Mouse (Mus musculus): ENCODE measurements around the gene Parm1. TPM values are rescaled to one million over a fixed set of nuclear protein-coding genes. Genes with fewer than 3 reads are reported as not detected.

Parm1 gene
- polyA plus RNA-seq (2014; fragmentation: Nextera tagmentation; extraction: Ambion mirVana): 9.6 and 9.9 TPM in 2 replicates

DNA sequence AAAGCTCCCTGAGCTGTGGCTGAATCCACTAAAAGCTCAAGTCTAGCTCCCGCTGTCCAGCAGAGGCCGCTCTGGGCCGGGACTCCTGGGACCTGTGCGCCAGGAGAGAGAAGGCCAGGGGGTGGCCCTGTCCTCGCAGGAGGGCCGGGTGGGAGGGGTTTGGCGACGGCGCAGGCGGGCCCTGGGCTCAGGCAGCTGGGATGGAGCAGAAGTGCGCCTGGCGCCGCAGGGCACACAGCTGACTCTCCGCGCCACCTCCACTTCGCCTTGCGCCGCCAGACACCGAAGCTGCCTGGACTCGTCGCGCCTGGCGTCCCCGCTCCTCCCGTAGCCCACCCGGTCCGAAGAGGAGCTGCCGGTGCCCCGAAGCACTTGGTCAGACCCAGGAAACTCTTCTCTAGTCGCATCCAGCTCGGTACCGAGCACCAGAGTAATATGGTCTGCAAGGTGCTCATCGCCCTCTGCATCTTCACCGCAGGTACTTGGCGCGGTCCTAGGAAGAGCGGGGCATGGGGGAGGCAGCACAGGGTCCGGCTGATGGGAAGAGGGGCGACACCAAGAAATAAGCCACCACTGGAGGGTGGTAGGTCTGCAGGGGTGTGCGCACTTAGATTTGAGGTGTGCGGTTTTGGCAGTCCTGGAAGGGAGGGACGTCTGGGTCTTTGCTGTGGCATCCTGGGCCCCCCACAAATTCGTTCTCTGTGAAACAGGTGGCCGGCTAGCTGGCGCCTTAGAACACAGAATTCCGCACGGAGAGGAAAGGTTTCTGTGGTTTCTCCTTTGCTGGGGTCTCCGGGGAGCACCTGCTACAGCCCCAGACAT is at the start of gene Parm1:
Gene Parm1, plus strand, starts transcription at position 136 of the 822 bp plus-strand sequence.
- Histone ChIP-seq H3K4me3 (ENCODE audit: low read depth, low read length) (peak within 1 kb of the TSS; percentile 60), H3K4me1 (replicated peaks; ENCODE audit: control insufficient read depth, insufficient read depth, low read length) (peaks cover 11% of the 10 kb centered on the region), H3K36me3 (ENCODE audit: control insufficient read depth, insufficient read depth, low read length) (no peaks in the 10 kb centered on the region), H3K4me2 (peak within 1 kb of the TSS; percentile 97), H3K9me3 (ENCODE audit: control insufficient read depth, low read length) (no peaks in the 10 kb centered on the region), H3K27ac (ENCODE audit: low read depth, low read length) (no peak within 1 kb of the TSS), H3K27me3 (replicated peaks; ENCODE audit: control insufficient read depth, insufficient read depth, low read length) (no peaks in the 10 kb centered on the region), H3K9ac (ENCODE audit: low read depth, low read length) (peak within 1 kb of the TSS; percentile 40; the same call in 1 of the 2 replicates)
- DNase-seq (ENCODE audit: low spot score) (peak; percentile 85), ATAC-seq (replicated peaks; ENCODE audit: low FRiP score) (peak; percentile 98)
- 2% methylated on average over 48 of the region's 48 CpGs for WGBS

DNA sequence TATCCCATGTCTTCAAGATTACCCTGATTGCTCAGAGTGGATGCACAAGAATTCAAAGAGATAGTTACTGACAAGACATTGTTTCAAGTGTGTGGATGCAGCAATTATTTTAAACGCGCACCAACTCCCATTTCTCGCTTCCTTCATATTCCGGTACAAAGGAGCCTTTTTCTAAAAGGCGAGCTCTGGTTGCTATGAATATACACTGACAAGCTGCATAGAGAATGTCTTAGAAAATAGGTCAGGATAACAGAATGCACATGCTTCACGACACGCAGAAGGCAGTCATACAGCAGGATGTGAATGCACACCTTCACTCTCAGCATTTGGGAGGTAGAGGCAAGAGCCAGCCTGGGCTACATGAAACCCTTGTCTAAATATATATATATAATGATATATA is 42.2 kb upstream of the Parm1 start:
- ATAC-seq (replicated peaks; ENCODE audit: low FRiP score) (no peak), DNase-seq (ENCODE audit: low spot score) (no peak)
- Histone ChIP-seq H3K4me3 (ENCODE audit: low read depth, low read length) (no peak overlapping the region), H3K36me3 (ENCODE audit: control insufficient read depth, insufficient read depth, low read length) (no peaks in the 10 kb centered on the region), H3K9ac (ENCODE audit: low read depth, low read length) (no peak overlapping the region), H3K27me3 (replicated peaks; ENCODE audit: control insufficient read depth, insufficient read depth, low read length) (no peaks in the 10 kb centered on the region), H3K4me2 (no peak overlapping the region), H3K27ac (ENCODE audit: low read depth, low read length) (no peak overlapping the region), H3K9me3 (ENCODE audit: control insufficient read depth, low read length) (no peaks in the 10 kb centered on the region), H3K4me1 (replicated peaks; ENCODE audit: control insufficient read depth, insufficient read depth, low read length) (no peaks in the 10 kb centered on the region)
- 91% methylated on average over 7 of the region's 7 CpGs for WGBS

DNA sequence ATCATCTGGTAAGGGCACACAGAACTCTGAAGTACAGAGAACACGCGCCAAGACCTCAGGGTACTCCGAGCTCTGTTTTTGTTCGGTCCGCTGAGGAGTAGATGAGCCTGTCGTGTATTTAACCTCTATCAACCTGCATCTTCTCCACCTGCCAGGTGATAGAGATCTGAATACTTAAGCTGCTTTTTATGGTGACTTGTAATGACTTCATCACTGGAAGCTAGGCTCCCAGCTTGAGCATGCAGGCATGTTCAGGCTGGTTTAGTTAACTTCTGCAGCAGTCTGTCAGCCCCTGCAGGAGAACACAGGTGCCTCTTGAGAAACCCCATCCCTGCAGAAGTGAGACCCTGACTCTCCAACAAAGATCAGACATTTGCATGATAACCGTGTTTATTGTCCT is 40.6 kb upstream of the Parm1 start:
- DNase-seq (ENCODE audit: low spot score) (no peak), ATAC-seq (replicated peaks; ENCODE audit: low FRiP score) (no peak)
- Histone ChIP-seq H3K4me1 (replicated peaks; ENCODE audit: control insufficient read depth, insufficient read depth, low read length) (no peaks in the 10 kb centered on the region), H3K9me3 (ENCODE audit: control insufficient read depth, low read length) (no peaks in the 10 kb centered on the region), H3K9ac (ENCODE audit: low read depth, low read length) (no peak overlapping the region), H3K36me3 (ENCODE audit: control insufficient read depth, insufficient read depth, low read length) (no peaks in the 10 kb centered on the region), H3K4me2 (no peak overlapping the region), H3K27ac (ENCODE audit: low read depth, low read length) (no peak overlapping the region), H3K4me3 (ENCODE audit: low read depth, low read length) (no peak overlapping the region), H3K27me3 (replicated peaks; ENCODE audit: control insufficient read depth, insufficient read depth, low read length) (no peaks in the 10 kb centered on the region)
- WGBS: 81% methylated on average over 7 of the region's 7 CpGs

DNA sequence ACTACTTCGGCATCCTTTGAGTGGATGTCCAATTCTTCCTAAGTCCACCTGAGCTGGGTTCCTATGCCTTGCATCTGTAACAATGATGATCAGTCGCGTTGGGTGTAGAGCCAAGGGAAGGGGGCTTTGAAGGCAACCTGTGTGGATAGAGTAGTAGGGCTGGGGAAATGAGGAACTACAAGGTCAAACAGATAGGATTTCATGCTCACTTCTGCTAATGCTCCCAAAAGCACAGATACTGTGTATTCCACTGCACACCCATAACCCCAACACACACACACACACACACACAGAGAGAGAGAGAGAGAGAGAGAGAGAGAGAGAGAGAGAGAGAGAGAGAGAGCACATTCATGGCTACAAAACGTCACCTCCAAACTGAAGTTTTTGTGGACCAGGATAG is 38.7 kb upstream of the Parm1 start:
- H3K4me1 ChIP-seq (replicated peaks; ENCODE audit: control insufficient read depth, insufficient read depth, low read length): no peaks in the 10 kb centered on the region
- no peaks in the 10 kb centered on the region for H3K27me3 ChIP-seq (replicated peaks; ENCODE audit: control insufficient read depth, insufficient read depth, low read length)
- WGBS: 79% methylated on average over 4 of the region's 4 CpGs
- H3K4me3 ChIP-seq (ENCODE audit: low read depth, low read length): no peak overlapping the region
- H3K36me3 ChIP-seq (ENCODE audit: control insufficient read depth, insufficient read depth, low read length): no peaks in the 10 kb centered on the region
- H3K9me3 ChIP-seq (ENCODE audit: control insufficient read depth, low read length): no peaks in the 10 kb centered on the region
- no peak overlapping the region for H3K9ac ChIP-seq (ENCODE audit: low read depth, low read length)
- H3K4me2 ChIP-seq: no peak overlapping the region
- no peak overlapping the region for H3K27ac ChIP-seq (ENCODE audit: low read depth, low read length)
- ATAC-seq (replicated peaks; ENCODE audit: low FRiP score) (no peak), DNase-seq (ENCODE audit: low spot score) (no peak)

DNA sequence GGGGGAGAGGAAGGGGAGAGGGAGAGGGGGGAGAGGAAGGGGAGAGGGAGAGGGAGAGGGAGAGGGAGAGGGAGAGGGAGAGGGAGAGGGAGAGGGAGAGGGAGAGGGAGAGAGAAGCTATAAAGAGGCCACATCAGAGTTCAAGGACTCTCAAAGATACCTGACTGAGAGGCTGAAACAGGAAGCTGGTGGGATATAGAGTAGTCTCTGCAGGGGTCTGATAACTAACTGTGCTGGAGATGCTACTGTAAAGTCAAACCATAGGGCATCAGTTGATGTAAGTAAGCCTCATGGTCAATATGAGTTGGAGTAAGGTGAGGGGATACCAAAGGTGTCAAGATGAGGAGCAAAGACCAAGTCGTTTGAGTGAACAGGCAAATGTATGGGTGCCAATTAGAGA is 37.3 kb upstream of the Parm1 start:
- no peak overlapping the region for H3K27ac ChIP-seq (ENCODE audit: low read depth, low read length)

DNA sequence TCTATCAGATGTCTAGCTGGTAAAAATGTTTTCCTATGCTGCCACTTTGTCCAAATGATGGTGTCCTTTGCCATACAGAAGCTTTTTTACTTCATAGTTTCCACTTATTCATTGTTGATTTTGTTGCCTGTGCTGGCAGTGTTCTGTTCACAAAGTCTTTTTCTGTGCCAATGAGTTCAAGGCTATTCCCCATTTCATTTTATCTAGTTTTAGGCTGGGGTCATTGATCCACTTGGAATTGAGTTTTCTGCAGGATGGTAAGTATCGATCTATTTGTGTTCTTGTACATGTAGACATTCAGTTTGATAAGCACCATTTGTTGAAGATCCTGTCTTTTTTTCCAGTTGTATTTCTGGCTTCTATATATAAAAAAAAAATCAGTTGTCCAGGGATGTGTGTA is 33.1 kb upstream of the Parm1 start:
- H3K4me2 ChIP-seq: no peak overlapping the region
- H3K27me3 ChIP-seq (replicated peaks; ENCODE audit: control insufficient read depth, insufficient read depth, low read length): no peaks in the 10 kb centered on the region
- no peaks in the 10 kb centered on the region for H3K4me1 ChIP-seq (replicated peaks; ENCODE audit: control insufficient read depth, insufficient read depth, low read length)
- no peak overlapping the region for H3K4me3 ChIP-seq (ENCODE audit: low read depth, low read length)
- DNase-seq (ENCODE audit: low spot score): no peak
- WGBS: 88% methylated on average over 1 of the region's 1 CpGs
- ATAC-seq (replicated peaks; ENCODE audit: low FRiP score): no peak
- H3K9ac ChIP-seq (ENCODE audit: low read depth, low read length): no peak overlapping the region
- no peaks in the 10 kb centered on the region for H3K36me3 ChIP-seq (ENCODE audit: control insufficient read depth, insufficient read depth, low read length)
- H3K9me3 ChIP-seq (ENCODE audit: control insufficient read depth, low read length): no peaks in the 10 kb centered on the region
- no peak overlapping the region for H3K27ac ChIP-seq (ENCODE audit: low read depth, low read length)

More for the DNA sequence above, 37.3 kb upstream of the Parm1 start:
- Histone ChIP-seq H3K4me2 (no peak overlapping the region), H3K27me3 (replicated peaks; ENCODE audit: control insufficient read depth, insufficient read depth, low read length) (no peaks in the 10 kb centered on the region), H3K36me3 (ENCODE audit: control insufficient read depth, insufficient read depth, low read length) (no peaks in the 10 kb centered on the region), H3K9ac (ENCODE audit: low read depth, low read length) (no peak overlapping the region), H3K9me3 (ENCODE audit: control insufficient read depth, low read length) (no peaks in the 10 kb centered on the region), H3K4me1 (replicated peaks; ENCODE audit: control insufficient read depth, insufficient read depth, low read length) (no peaks in the 10 kb centered on the region), H3K4me3 (ENCODE audit: low read depth, low read length) (no peak overlapping the region)
- ATAC-seq (replicated peaks; ENCODE audit: low FRiP score) (no peak), DNase-seq (ENCODE audit: low spot score) (no peak)
- WGBS: 70% methylated on average over 1 of the region's 1 CpGs

DNA sequence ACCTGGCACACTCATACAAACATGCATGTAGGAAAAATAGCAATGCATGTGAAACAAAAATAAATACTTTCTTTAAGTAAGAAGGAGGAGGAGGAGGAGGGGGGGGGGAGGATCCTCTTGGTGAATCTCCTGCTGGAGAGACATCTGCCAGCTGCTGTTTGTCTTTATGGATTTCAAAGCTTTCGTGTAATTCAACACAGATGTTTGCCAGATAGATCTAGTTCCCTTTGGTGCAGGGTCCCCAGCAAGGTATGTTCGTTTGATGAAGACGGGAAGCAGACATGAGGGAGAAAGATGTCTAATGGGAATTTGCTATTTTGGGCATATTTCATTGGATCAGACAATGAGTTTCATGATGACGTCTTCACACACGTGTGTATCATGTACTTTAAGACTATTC is 23.0 kb upstream of the Parm1 start:
- DNase-seq (ENCODE audit: low spot score) (no peak), ATAC-seq (replicated peaks; ENCODE audit: low FRiP score) (no peak)
- no peaks in the 10 kb centered on the region for H3K27me3 ChIP-seq (replicated peaks; ENCODE audit: control insufficient read depth, insufficient read depth, low read length)
- WGBS: 47% methylated on average over 5 of the region's 5 CpGs
- no peak overlapping the region for H3K9ac ChIP-seq (ENCODE audit: low read depth, low read length)
- no peaks in the 10 kb centered on the region for H3K4me1 ChIP-seq (replicated peaks; ENCODE audit: control insufficient read depth, insufficient read depth, low read length)
- H3K4me2 ChIP-seq: no peak overlapping the region
- no peak overlapping the region for H3K4me3 ChIP-seq (ENCODE audit: low read depth, low read length)
- no peaks in the 10 kb centered on the region for H3K9me3 ChIP-seq (ENCODE audit: control insufficient read depth, low read length)
- no peaks in the 10 kb centered on the region for H3K36me3 ChIP-seq (ENCODE audit: control insufficient read depth, insufficient read depth, low read length)
- H3K27ac ChIP-seq (ENCODE audit: low read depth, low read length): no peak overlapping the region

DNA sequence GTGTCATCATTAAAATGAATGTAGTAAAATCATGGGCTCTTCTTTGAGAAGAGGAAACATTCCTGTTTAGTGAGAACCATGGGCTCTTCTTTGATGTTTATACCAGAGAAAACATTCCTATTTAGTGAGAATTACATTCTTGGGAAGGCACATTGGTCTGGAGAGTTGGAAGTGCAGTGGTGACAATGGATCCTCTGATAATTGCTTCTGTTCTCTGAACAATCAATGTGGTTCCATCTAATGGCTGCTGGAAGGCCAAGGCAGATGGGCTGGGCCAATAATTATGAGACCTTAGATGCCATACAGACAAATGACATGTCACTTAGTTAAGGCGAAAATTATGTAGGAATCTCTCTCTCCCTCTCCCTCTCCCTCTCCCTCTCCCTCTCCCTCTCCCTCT is 16.1 kb upstream of the Parm1 start:
- 81% methylated on average over 1 of the region's 1 CpGs for WGBS
- H3K9me3 ChIP-seq (ENCODE audit: control insufficient read depth, low read length): no peaks in the 10 kb centered on the region

DNA sequence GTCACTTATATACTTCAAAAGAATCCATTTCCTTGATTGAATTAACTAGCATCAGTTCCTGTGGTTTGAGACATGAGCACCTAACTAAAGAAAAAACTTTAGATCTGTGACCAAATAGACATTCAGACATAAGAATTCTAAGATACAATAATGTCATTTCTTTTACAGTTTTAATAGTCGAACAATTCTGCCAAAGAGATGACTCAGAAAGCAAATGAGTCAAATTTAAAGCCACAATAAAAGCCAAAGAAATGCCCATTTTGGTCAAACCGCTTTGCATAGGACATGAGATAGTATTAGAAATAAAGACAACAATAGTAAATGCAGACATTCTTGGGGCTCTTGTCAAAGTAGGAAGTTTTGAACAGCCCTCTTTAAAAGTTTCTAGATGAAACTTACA is 15.0 kb upstream of the Parm1 start:
- 78% methylated on average over 2 of the region's 2 CpGs for whole genome bisulfite sequencing
- Histone ChIP-seq H3K9me3 (ENCODE audit: control insufficient read depth, low read length) (0 out of 2 replicates have a peak, but pooled peaks cover 2% of the 10 kb centered on the region), H3K4me1 (replicated peaks; ENCODE audit: control insufficient read depth, insufficient read depth, low read length) (no peaks in the 10 kb centered on the region), H3K36me3 (ENCODE audit: control insufficient read depth, insufficient read depth, low read length) (no peaks in the 10 kb centered on the region), H3K27ac (ENCODE audit: low read depth, low read length) (no peak overlapping the region), H3K9ac (ENCODE audit: low read depth, low read length) (no peak overlapping the region), H3K4me3 (ENCODE audit: low read depth, low read length) (no peak overlapping the region), H3K27me3 (replicated peaks; ENCODE audit: control insufficient read depth, insufficient read depth, low read length) (no peaks in the 10 kb centered on the region), H3K4me2 (no peak overlapping the region)
- ATAC-seq (replicated peaks; ENCODE audit: low FRiP score): no peak
- no peak for DNase-seq (ENCODE audit: low spot score)

More for the DNA sequence above, 16.1 kb upstream of the Parm1 start:
- Histone ChIP-seq H3K27me3 (replicated peaks; ENCODE audit: control insufficient read depth, insufficient read depth, low read length) (no peaks in the 10 kb centered on the region), H3K4me3 (ENCODE audit: low read depth, low read length) (no peak overlapping the region), H3K4me2 (no peak overlapping the region), H3K9ac (ENCODE audit: low read depth, low read length) (no peak overlapping the region), H3K4me1 (replicated peaks; ENCODE audit: control insufficient read depth, insufficient read depth, low read length) (no peaks in the 10 kb centered on the region), H3K27ac (ENCODE audit: low read depth, low read length) (no peak overlapping the region), H3K36me3 (ENCODE audit: control insufficient read depth, insufficient read depth, low read length) (no peaks in the 10 kb centered on the region)
- no peak for ATAC-seq (replicated peaks; ENCODE audit: low FRiP score)
- no peak for DNase-seq (ENCODE audit: low spot score)

Measured in liver, embryonic 11.5 days (tissue).